Mouse (Mus musculus): ENCODE measurements around the gene Lrrc75b.

GRCm38 (mm10) chr10:75515216-75516037, 44.7 kb downstream of the Lrrc75b start:
- TF ChIP-seq CTCF (IDR thresholded peaks at IDR 0.05; ENCODE audit: extremely low read depth, insufficient read length, insufficient replicate concordance, low read depth, low read length) = no peak
- TF ChIP-seq POLR2A (IDR thresholded peaks at IDR 0.05; ENCODE audit: low read depth, low read length) = no peak

All from small intestine, adult 2 months (tissue).